Mouse (Mus musculus) left cerebral cortex, adult 2 months (tissue): ENCODE measurements at regions not wholly inside any gene's neighbourhood (a gene's known extent, or its start where the extent isn't known, plus 50 kb on each side); places are given as distances from the start of the nearest gene placed in this dataset.
A peak's percentile ranks its signal among the peaks of the same experiment; 100 is the strongest.

Experiments used
- DNase-seq, 2 experiments: peaks; one replicate each; pipeline ENCODE4 v3.0.0; 2021 to 2022; ENCODE audit warnings: low spot score in 2 of 2, mixed read lengths in 1 of 2; ENCODE audit errors: extremely low spot score in 1 of 2
- H3K27ac ChIP-seq: fragments of 200-600 bp; 2 replicates; pipeline ENCODE4 v1.8.1; 2022
- H3K4me3 ChIP-seq: fragments of 200-600 bp; 2 replicates; pipeline ENCODE4 v1.8.1; 2022
- CTCF ChIP-seq: fragments of 200-600 bp; IDR thresholded peaks from 2 replicates; pipeline ENCODE4 v1.8.1; 2022; ENCODE audit warnings: antibody characterized with exemption, mild to moderate bottlenecking, moderate library complexity
- intact Hi-C: fragments of 180-260 bp; cut with DNase I; formaldehyde crosslinking; loops from one replicate; pipeline ENCODE4 v1.15.1; 2025

DNA sequence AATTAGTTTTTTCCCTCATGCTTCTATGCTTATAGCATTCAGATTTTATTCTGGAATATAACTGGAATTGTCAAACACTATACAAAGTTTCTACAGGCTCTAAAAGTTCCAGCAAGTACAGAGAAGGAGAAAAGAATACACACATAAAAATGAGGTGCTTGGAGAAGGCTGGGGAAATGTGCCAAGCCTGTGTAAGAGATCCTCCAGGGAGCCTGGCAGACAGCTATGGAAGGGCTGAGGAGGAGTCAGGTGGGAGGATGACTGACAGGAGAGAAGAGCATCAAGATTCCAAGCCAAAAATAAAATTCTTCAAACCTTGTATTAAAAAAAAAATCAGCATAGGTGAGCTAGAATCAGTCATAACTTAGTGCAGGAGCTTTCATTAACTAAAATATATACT is 1140.3 kb downstream of the Gm9008 start:
- intact Hi-C loops: no loop called here
- DNase-seq: peak in 1 of 2 experiments; percentile 32
- no peak overlapping the region for H3K4me3 ChIP-seq
- H3K27ac ChIP-seq: no peak overlapping the region
- TF ChIP-seq CTCF: no peak

DNA sequence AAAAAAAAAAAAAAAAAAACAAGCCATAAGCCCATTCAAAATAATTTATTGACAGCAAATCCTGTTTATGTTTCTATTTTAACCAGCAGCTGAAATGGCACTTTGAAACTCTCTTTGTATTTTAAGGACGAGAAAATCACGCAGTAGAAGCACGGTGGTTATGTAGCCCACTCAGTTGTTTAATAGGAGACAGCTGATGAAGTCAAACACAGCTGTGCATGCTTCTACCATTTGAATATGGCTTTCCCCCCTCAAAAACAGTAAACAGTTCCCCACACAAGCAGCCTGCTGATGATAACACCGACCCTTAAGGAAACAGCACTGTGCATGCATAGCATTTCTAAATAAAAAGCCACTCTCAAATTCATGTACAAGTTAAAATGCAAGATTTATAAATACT is 1156.5 kb downstream of the Gm9008 start:
- no peak for DNase-seq
- no peak for TF ChIP-seq CTCF
- Histone ChIP-seq H3K4me3 (no peak overlapping the region), H3K27ac (no peak overlapping the region)
- intact Hi-C loops: no loop called here
